Comparison of ENCODE assay signal across 7 mouse cellular contexts in the genomic region with DNA sequence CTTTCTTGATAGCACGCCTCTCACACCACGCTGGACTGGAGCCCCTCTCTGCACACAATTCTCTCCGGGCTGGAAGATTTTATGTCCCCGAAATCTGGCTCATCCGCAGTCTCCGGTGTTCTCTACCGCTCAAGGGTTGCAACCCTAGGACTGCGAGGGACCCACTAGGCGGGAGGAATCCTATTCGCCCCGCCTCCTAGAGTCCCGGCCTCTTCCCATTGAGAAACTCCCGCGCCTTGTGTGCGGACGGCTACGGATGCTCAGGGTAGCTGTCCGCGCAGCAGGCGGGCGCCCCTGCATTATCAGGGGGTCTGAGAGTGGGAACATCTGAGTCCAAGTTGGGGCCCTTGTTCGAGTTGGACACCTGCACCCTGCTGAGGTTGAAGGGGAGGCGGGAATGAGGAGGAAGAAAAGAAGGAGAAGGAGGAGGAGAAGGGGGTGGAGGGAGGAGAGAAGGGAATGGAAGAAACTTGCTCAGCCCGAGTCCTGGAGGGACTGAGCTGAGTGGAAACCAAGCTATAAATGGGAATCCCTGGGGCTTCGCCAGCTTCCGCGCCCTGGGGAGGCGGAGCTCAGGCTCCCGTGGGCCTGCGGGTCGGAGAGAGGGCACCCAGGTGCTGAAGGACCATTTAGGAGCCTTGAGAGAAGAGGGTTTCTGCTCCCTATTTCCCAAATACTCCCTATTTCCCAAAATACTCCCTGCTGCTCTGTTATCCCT. TPM values are rescaled to one million over a fixed set of nuclear protein-coding genes. Genes with fewer than 3 reads are reported as not detected.
DNase-seq lines count a peak whose midpoint lies in the region; ATAC-seq and TF ChIP-seq lines count a peak whose summit lies in the region.

No protein-coding gene starts in this region.

- peak; percentile 36; the same call in 1 of the 2 replicates for ATAC-seq in embryonic facial prominence, embryonic 15.5 days (ENCODE audit: insufficient number of reproducible peaks, low FRiP score, low TSS enrichment, low read depth)
- no peak for ATAC-seq in intestine, embryonic 14.5 days (replicated peaks; ENCODE audit: low FRiP score, low TSS enrichment, low read depth)

- H3K36me3 ChIP-seq in embryonic facial prominence, embryonic 15.5 days = no peaks in the 10 kb centered on the region
- H3K36me3 ChIP-seq in intestine, embryonic 14.5 days (ENCODE audit: control insufficient read depth, insufficient read depth, low read length) = no peaks in the 10 kb centered on the region

- H3K27ac ChIP-seq in layer of hippocampus, adult 2 months = peak overlapping the region; percentile 92
- H3K27ac ChIP-seq in embryonic facial prominence, embryonic 15.5 days (replicated peaks) = no peak overlapping the region
- H3K27ac ChIP-seq in intestine, embryonic 14.5 days (ENCODE audit: low read depth) = no peak overlapping the region

- H3K4me1 ChIP-seq in embryonic facial prominence, embryonic 15.5 days = peaks cover 24% of the 10 kb centered on the region
- H3K4me1 ChIP-seq in intestine, embryonic 14.5 days (replicated peaks; ENCODE audit: control insufficient read depth, insufficient read depth, low read length) = 0 out of 2 replicates have a peak, but pooled peaks cover 5% of the 10 kb centered on the region

- H3K9ac ChIP-seq in embryonic facial prominence, embryonic 15.5 days = no peak overlapping the region
- no peak overlapping the region for H3K9ac ChIP-seq in intestine, embryonic 14.5 days (ENCODE audit: low read length)

- peak overlapping the region; percentile 42 for H3K4me2 ChIP-seq in embryonic facial prominence, embryonic 15.5 days (replicated peaks)
- peak overlapping the region; percentile 39 for H3K4me2 ChIP-seq in intestine, embryonic 14.5 days (ENCODE audit: low read length)

- no peak for TF ChIP-seq CTCF in layer of hippocampus, adult 2 months (conservative IDR thresholded peaks at IDR 0.05)

- H3K9me3 ChIP-seq in embryonic facial prominence, embryonic 15.5 days (replicated peaks) = no peaks in the 10 kb centered on the region
- H3K9me3 ChIP-seq in intestine, embryonic 14.5 days (ENCODE audit: control insufficient read depth, low read length) = no peaks in the 10 kb centered on the region

- H3K4me3 ChIP-seq in layer of hippocampus, adult 2 months = peak overlapping the region; percentile 53
- peak overlapping the region; percentile 22 for H3K4me3 ChIP-seq in embryonic facial prominence, embryonic 15.5 days (replicated peaks)
- H3K4me3 ChIP-seq in intestine, embryonic 14.5 days (ENCODE audit: low read depth, low read length) = peak overlapping the region; percentile 21

- peaks cover 96% of the 10 kb centered on the region for H3K27me3 ChIP-seq in embryonic facial prominence, embryonic 15.5 days
- peaks cover 100% of the 10 kb centered on the region for H3K27me3 ChIP-seq in intestine, embryonic 14.5 days (replicated peaks; ENCODE audit: control insufficient read depth, insufficient read depth, low read length)

- no peak for DNase-seq in layer of hippocampus, adult 2 months (ENCODE audit: low spot score in 2 of 2)
- DNase-seq in layer of hippocampus, adult 18-20 months (ENCODE audit: low spot score in 2 of 2) = no peak
- DNase-seq in intestine, embryonic 14.5 days (ENCODE audit: low spot score) = no peak
- DNase-seq in retina, postnatal 1 day = peak; percentile 51
- no peak for DNase-seq in thymus, postnatal 4 days
- DNase-seq in frontal cortex, postnatal 25 days (ENCODE audit: low spot score in 2 of 2) = no peak

- whole genome bisulfite sequencing in embryonic facial prominence, embryonic 15.5 days = under 1% methylated on average over 31 of the region's 31 CpGs
- 2% methylated on average over 31 of the region's 31 CpGs for WGBS in intestine, embryonic 14.5 days

RNA-seq across cellular contexts. Expression of a gene that starts 0.4 kb away (rescaled TPM):
- 10 to 100 TPM; 15.0 to 20.4 TPM for total RNA-seq in layer of hippocampus, adult 2 months (2021)
- 10 to 100 TPM; 11.9 to 17.4 TPM for total RNA-seq in layer of hippocampus, adult 18-20 months (2021)
- 1.1 and 1.3 TPM in 2 replicates for polyA plus RNA-seq in embryonic facial prominence, embryonic 15.5 days (2015; fragmentation: Nextera tagmentation; extraction: Ambion mirVana)
- 0.13 and 2.9 TPM in 2 replicates for polyA plus RNA-seq in intestine, embryonic 14.5 days (2014; fragmentation: Nextera tagmentation; extraction: Ambion mirVana)

RNA-seq across cellular contexts. Expression of a gene that starts 1.0 kb away (rescaled TPM):
- 1 to 10 TPM; 1.2 to 1.3 TPM for total RNA-seq in layer of hippocampus, adult 2 months (2021)
- total RNA-seq in layer of hippocampus, adult 18-20 months (2021) = 1 to 10 TPM in 1 of 2 experiments, under 1 TPM in 1; 0.96 to 1.8 TPM
- polyA plus RNA-seq in embryonic facial prominence, embryonic 15.5 days (2015; fragmentation: Nextera tagmentation; extraction: Ambion mirVana) = 0.17 TPM in 2 replicates
- polyA plus RNA-seq in intestine, embryonic 14.5 days (2014; fragmentation: Nextera tagmentation; extraction: Ambion mirVana) = 0.15 and 1.3 TPM in 2 replicates

RNA-seq across cellular contexts. Expression of a gene that starts 11.7 kb away (rescaled TPM):
- total RNA-seq in layer of hippocampus, adult 2 months (2021) = 1,000 to 10,000 TPM; 1,283 to 1,305 TPM
- 1,000 to 10,000 TPM; 1,425 to 1,440 TPM for total RNA-seq in layer of hippocampus, adult 18-20 months (2021)
- 52.0 and 61.3 TPM in 2 replicates for polyA plus RNA-seq in embryonic facial prominence, embryonic 15.5 days (2015; fragmentation: Nextera tagmentation; extraction: Ambion mirVana)
- polyA plus RNA-seq in intestine, embryonic 14.5 days (2014; fragmentation: Nextera tagmentation; extraction: Ambion mirVana) = 37.9 and 43.0 TPM in 2 replicates

RNA-seq across cellular contexts. Expression of a gene that starts 35.5 kb away (rescaled TPM):
- 1 to 10 TPM; 2.8 to 3.0 TPM for total RNA-seq in layer of hippocampus, adult 2 months (2021)
- 1 to 10 TPM; 3.0 to 4.2 TPM for total RNA-seq in layer of hippocampus, adult 18-20 months (2021)
- polyA plus RNA-seq in embryonic facial prominence, embryonic 15.5 days (2015; fragmentation: Nextera tagmentation; extraction: Ambion mirVana) = 1.7 and 1.8 TPM in 2 replicates
- polyA plus RNA-seq in intestine, embryonic 14.5 days (2014; fragmentation: Nextera tagmentation; extraction: Ambion mirVana) = 2.3 and 3.2 TPM in 2 replicates

RNA-seq across cellular contexts. Expression of a gene that starts 36.4 kb away (rescaled TPM):
- not detected for total RNA-seq in layer of hippocampus, adult 2 months (2021)
- total RNA-seq in layer of hippocampus, adult 18-20 months (2021) = not detected
- polyA plus RNA-seq in embryonic facial prominence, embryonic 15.5 days (2015; fragmentation: Nextera tagmentation; extraction: Ambion mirVana) = not detected in 2 replicates
- 1.3 TPM in 2 replicates for polyA plus RNA-seq in intestine, embryonic 14.5 days (2014; fragmentation: Nextera tagmentation; extraction: Ambion mirVana)
